Mouse (Mus musculus) erythroblast, embryonic 14.5 days (primary cell): ENCODE measurements at regions not wholly inside any gene's neighbourhood (a gene's known extent, or its start where the extent isn't known, plus 50 kb on each side); places are given as distances from the start of the nearest gene placed in this dataset.
"Not testable (repeated sequence)": the region's sequence is repeated elsewhere in the genome, so short reads cannot be mapped to it uniquely, and the experiment has no call there.

ENCODE experiments used
- GATA1 ChIP-seq: IDR thresholded peaks from 2 replicates; pipeline ENCODE4 v1.6.1; 2012; ENCODE audit warnings: low read length, inconsistent platforms, mixed read lengths
- TAL1 ChIP-seq: IDR thresholded peaks from 3 replicates; pipeline ENCODE4 v1.6.1; 2012; ENCODE audit warnings: low read length, inconsistent platforms, mixed read lengths

GRCm38 (mm10) chr2:57183108-57183507 is 54.3 kb upstream of the Gpd2 start:
- TF ChIP-seq TAL1, GATA1: not testable (repeated sequence)
